Mouse (Mus musculus): ENCODE measurements around the gene Cntd1. TPM values are rescaled to one million over a fixed set of nuclear protein-coding genes. Genes with fewer than 3 reads are reported as not detected.
A peak's percentile ranks its signal among the peaks of the same experiment; 100 is the strongest.
"Not testable (repeated sequence)": the region's sequence is repeated elsewhere in the genome, so short reads cannot be mapped to it uniquely, and the experiment has no call there.

The Cntd1 gene
- polyA plus RNA-seq, 1 experiment from 2014 or later = 0.72 TPM

DNA sequence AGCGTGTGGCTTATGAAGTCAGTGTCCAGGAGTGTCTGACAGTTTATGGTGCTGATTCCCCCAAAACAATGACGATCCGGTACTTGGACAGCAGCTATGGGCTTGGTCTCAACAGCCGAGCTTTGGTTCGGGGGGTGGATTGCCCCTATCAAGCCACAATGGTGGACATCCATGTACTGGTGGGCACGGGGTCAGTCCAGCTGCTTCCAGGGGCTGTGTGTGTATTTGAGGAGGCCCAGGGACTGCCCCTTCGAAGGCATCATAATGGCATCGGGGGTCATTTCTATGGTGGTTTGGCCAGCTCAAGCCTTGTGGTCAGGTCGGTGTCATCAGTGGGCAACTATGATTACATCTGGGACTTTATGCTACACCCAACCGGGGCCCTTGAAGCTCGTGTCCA lies 47.3 kb downstream of the Cntd1 start:
- WGBS = 88% methylated on average over 11 of the region's 11 CpGs
- peaks cover 36% of the 10 kb centered on the region for H3K36me3 ChIP-seq
- no peak for ATAC-seq

DNA sequence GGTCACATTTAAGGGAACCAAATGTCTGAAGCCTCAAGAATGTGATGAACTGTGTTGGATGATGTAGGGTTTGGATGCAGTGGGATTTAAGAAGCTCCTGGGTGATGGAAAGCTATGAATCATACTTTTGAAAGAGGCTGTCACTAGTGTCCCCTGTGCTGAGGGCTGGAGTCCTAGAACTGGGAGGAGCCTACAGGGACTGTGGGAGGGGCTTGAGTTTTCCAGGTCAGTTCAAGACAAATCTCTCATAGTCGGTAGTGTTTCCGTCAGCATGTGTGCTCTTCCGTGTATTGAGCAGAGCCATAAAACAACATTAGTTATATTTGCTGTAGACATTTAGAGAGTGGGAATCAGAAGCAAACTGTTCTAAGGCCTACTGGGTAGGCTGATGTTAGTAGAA lies 48.5 kb downstream of the Cntd1 start:
- ATAC-seq = no peak
- Histone ChIP-seq H3K36me3 (peaks cover 31% of the 10 kb centered on the region), H3K9ac (no peak overlapping the region), H3K27me3 (replicated peaks) (no peaks in the 10 kb centered on the region), H3K4me3 (replicated peaks) (no peak overlapping the region), H3K27ac (no peak overlapping the region), H3K9me3 (no peaks in the 10 kb centered on the region), H3K4me2 (replicated peaks) (no peak overlapping the region), H3K4me1 (replicated peaks) (peaks cover 4% of the 10 kb centered on the region; the same call in 1 of the 2 replicates)
- WGBS = 32% methylated on average over 3 of the region's 3 CpGs

More for the DNA sequence above, 47.3 kb downstream of the Cntd1 start:
- no peak overlapping the region for H3K4me2 ChIP-seq (replicated peaks)
- H3K27ac ChIP-seq = no peak overlapping the region
- H3K27me3 ChIP-seq (replicated peaks) = no peaks in the 10 kb centered on the region
- peaks cover 4% of the 10 kb centered on the region; the same call in 1 of the 2 replicates for H3K4me1 ChIP-seq (replicated peaks)
- H3K9ac ChIP-seq = no peak overlapping the region
- H3K4me3 ChIP-seq (replicated peaks) = no peak overlapping the region
- H3K9me3 ChIP-seq = no peaks in the 10 kb centered on the region

DNA sequence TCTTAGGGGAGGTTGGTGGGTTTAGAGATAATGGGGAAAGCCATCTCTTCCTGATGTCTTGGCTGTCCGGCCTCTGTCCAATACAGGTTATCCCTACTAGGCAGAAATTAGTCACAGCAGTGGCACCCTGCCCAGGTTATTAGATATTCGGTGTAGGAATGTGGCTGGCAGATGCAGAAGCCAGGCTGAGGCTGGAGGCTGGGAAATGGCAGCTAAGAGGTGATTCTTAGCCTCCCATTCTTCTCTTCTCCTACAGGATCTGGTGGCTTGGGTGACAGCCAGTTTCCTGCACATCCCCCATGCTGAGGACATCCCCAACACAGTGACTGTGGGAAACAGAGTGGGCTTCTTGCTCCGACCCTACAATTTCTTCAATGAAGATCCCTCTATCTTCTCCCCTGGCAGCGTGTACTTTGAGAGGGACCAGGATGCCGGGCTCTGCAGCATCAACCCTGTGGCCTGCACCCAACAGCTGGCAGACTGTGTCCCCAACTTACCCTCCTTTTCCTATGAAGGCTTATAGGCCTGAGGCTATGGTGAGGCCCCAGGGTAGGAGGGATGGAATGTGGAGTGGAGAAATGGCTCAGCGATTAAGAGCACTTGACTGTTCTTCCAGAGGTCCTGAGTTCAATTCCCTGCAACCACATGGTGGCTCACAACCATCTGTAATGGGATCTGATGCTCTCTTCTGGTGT lies 50.3 kb downstream of the Cntd1 start:
- H3K36me3 ChIP-seq = peaks cover 18% of the 10 kb centered on the region
- peaks cover 4% of the 10 kb centered on the region; the same call in 1 of the 2 replicates for H3K4me1 ChIP-seq (replicated peaks)
- no peaks in the 10 kb centered on the region for H3K27me3 ChIP-seq (replicated peaks)
- no peak overlapping the region for H3K9ac ChIP-seq
- no peak overlapping the region for H3K4me3 ChIP-seq (replicated peaks)
- H3K4me2 ChIP-seq (replicated peaks) = no peak overlapping the region
- H3K27ac ChIP-seq = no peak overlapping the region
- H3K9me3 ChIP-seq = no peaks in the 10 kb centered on the region
- 80% methylated on average over 6 of the region's 6 CpGs for WGBS
- ATAC-seq = no peak

DNA sequence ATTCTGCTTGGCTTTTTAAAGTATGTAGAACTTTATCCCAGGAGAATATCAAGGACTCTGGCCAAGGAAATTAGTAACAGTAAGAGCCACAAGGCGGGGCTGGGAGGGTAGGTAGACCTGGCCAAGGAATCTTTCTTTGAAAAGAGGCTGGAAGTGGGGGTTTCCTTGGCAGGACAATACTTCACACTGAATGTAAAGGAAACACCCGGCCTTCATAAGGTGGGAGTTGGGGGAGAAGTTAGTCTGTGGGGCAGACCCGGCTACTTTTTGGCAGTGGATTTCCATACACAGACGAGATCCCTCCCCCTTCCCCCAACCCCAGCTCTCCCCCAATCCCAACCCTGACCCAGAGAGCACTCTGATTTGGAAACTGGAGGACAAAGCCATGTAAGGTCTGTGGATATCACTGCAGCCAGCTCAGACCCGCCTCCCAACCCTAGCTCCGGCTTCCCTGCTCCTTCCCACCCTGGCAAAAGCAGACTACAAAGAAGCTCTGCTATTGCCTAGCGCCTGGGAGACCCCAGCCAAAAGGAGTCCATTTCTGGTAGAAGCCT lies 51.6 kb downstream of the Cntd1 start, which contains the start of gene Aoc3:
Aoc3 (plus strand) TSS at position 235 of the 554 bp plus-strand sequence.
- peak; percentile 55; the same call in 1 of the 2 replicates for ATAC-seq
- peak within 1 kb of the TSS; percentile 44; the same call in 1 of the 2 replicates for H3K27ac ChIP-seq
- H3K27me3 ChIP-seq (replicated peaks) = no peaks in the 10 kb centered on the region
- no peaks in the 10 kb centered on the region for H3K9me3 ChIP-seq
- H3K4me3 ChIP-seq (replicated peaks) = no peak within 1 kb of the TSS
- WGBS = 54% methylated on average over 7 of the region's 7 CpGs
- no peak within 1 kb of the TSS for H3K9ac ChIP-seq
- H3K36me3 ChIP-seq = peaks cover 5% of the 10 kb centered on the region
- H3K4me1 ChIP-seq (replicated peaks) = peaks cover 4% of the 10 kb centered on the region; the same call in 1 of the 2 replicates
- peak within 1 kb of the TSS; percentile 19 for H3K4me2 ChIP-seq (replicated peaks)

DNA sequence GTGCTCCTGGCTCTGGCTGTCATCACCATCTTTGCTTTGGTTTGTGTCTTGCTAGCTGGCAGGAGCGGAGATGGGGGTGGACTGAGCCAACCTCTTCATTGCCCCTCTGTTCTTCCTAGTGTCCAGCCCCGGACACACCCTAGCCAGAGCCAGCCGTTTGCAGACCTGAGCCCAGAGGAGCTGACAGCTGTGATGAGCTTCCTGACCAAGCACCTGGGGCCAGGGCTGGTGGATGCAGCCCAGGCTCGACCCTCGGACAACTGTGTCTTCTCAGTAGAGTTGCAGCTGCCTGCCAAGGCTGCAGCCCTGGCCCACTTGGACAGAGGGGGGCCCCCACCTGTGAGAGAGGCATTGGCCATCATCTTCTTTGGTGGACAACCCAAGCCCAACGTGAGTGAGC lies 52.1 kb downstream of the Cntd1 start:
- H3K36me3 ChIP-seq; H3K4me3 ChIP-seq (replicated peaks); H3K27me3 ChIP-seq (replicated peaks); H3K4me1 ChIP-seq (replicated peaks); ATAC-seq; H3K9ac ChIP-seq; H3K9me3 ChIP-seq: not testable (repeated sequence)
- peak overlapping the region; percentile 44; the same call in 1 of the 2 replicates for H3K27ac ChIP-seq
- WGBS = 68% methylated on average over 6 of the region's 6 CpGs
- 0 out of 2 replicates have a peak overlapping the region, but pooled peaks have one; percentile 19 for H3K4me2 ChIP-seq (replicated peaks)

DNA sequence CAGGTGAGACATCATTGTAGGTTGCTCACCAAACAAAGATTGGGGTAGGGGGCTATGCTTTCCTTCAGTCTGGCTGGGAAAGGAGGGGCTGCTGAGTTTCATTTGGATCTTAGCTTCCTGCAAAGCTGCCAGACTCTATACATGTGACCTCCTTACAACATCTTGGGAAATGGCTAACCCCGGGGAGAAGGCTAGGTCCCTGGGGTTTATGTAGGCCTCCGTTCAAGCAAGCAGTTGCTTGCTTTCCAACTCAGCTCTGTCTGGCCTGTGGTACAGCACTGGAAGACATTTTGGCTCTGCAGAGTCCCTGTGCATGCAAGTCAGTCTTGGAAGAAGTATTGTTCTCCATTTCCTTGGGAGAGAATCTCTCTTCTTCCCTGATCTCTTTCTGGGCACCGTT lies 53.7 kb downstream of the Cntd1 start:
- peak overlapping the region; percentile 14; the same call in 1 of the 2 replicates for H3K4me2 ChIP-seq (replicated peaks)
- no peak overlapping the region for H3K9ac ChIP-seq
- WGBS = 82% methylated on average over 3 of the region's 3 CpGs
- H3K27ac ChIP-seq = 0 out of 2 replicates have a peak overlapping the region, but pooled peaks have one; percentile 13
- H3K9me3 ChIP-seq = no peaks in the 10 kb centered on the region
- H3K36me3 ChIP-seq = no peaks in the 10 kb centered on the region
- peaks cover 8% of the 10 kb centered on the region; the same call in 1 of the 2 replicates for H3K4me1 ChIP-seq (replicated peaks)
- H3K27me3 ChIP-seq (replicated peaks) = no peaks in the 10 kb centered on the region
- no peak for ATAC-seq
- no peak overlapping the region for H3K4me3 ChIP-seq (replicated peaks)

DNA sequence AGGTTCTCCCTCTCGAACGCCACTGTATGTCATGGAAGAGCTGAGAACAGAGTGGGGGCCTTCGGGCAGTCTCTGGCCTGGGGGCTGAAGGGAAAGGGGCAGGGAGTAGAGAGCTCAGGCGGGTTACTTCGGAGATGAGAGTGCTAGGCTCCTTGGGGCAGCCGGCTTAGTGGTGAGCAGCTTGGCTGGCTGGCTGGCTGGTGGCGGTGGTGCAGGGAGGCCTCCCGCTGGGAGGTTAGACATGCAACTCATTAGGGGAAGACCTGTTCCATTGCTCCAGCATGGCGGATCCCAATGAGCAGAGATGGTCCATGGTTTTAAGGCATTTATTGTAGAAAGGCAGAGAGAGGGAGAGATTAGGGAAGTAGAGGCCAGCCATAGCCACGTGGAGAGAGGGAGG lies 55.2 kb downstream of the Cntd1 start:
- 52% methylated on average over 10 of the region's 10 CpGs for WGBS
- H3K4me2 ChIP-seq (replicated peaks) = peak overlapping the region; percentile 35

DNA sequence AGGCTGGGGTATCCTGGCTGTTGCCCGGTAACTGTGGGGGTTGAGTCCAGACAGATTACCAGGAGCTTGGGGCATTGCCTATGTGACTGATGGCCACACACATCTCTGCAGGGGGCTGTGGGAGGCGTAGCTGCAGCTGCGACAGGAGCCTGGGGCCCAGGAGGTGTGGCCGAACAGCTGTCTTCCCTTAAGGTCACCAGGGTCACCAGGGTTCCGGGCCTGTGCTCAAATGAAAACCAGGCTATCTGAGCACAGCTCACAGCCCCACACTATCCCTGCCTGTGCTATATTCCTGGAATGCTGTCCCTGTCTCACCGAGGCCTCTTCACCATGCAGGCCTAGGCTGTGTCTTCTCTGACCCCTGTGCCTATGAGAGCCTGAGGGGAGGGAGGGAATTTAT lies 55.7 kb downstream of the Cntd1 start:
- peak overlapping the region; percentile 35; the same call in 1 of the 2 replicates for H3K4me2 ChIP-seq (replicated peaks)

More for the DNA sequence above, 55.2 kb downstream of the Cntd1 start:
- no peaks in the 10 kb centered on the region for H3K27me3 ChIP-seq (replicated peaks)
- H3K9ac ChIP-seq = no peak overlapping the region
- no peaks in the 10 kb centered on the region for H3K9me3 ChIP-seq
- H3K36me3 ChIP-seq = no peaks in the 10 kb centered on the region
- peaks cover 13% of the 10 kb centered on the region for H3K4me1 ChIP-seq (replicated peaks)
- no peak overlapping the region for H3K4me3 ChIP-seq (replicated peaks)
- ATAC-seq = no peak
- H3K27ac ChIP-seq = no peak overlapping the region

DNA sequence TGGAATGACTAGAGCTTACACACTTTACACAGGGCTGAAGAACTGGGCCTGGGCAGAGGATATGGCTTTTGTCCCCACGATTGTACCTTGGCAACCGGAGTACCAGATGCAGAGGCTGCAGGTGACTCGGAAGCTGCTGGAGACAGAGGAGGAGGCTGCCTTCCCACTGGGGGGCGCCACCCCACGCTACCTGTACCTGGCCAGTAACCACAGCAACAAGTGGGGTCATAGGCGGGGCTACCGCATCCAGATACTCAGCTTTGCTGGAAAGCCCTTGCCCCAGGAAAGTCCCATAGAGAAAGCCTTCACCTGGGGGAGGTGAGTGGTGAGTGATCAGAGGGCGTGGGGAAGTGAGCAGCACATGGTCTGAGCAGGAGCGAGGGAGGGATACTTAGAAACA lies 56.9 kb downstream of the Cntd1 start:
- WGBS = 80% methylated on average over 9 of the region's 9 CpGs
- H3K27me3 ChIP-seq (replicated peaks) = no peaks in the 10 kb centered on the region
- H3K4me1 ChIP-seq (replicated peaks) = peaks cover 13% of the 10 kb centered on the region
- H3K36me3 ChIP-seq = no peaks in the 10 kb centered on the region
- H3K9ac ChIP-seq = no peak overlapping the region
- H3K4me3 ChIP-seq (replicated peaks) = no peak overlapping the region
- H3K4me2 ChIP-seq (replicated peaks) = no peak overlapping the region
- no peaks in the 10 kb centered on the region for H3K9me3 ChIP-seq
- no peak overlapping the region for H3K27ac ChIP-seq
- no peak for ATAC-seq

More for the DNA sequence above, 55.7 kb downstream of the Cntd1 start:
- H3K27me3 ChIP-seq (replicated peaks) = no peaks in the 10 kb centered on the region
- H3K4me1 ChIP-seq (replicated peaks) = peaks cover 13% of the 10 kb centered on the region
- H3K36me3 ChIP-seq = no peaks in the 10 kb centered on the region
- no peak overlapping the region for H3K9ac ChIP-seq
- no peak overlapping the region for H3K4me3 ChIP-seq (replicated peaks)
- no peak for ATAC-seq
- H3K27ac ChIP-seq = no peak overlapping the region
- 22% methylated on average over 6 of the region's 6 CpGs for WGBS
- no peaks in the 10 kb centered on the region for H3K9me3 ChIP-seq

DNA sequence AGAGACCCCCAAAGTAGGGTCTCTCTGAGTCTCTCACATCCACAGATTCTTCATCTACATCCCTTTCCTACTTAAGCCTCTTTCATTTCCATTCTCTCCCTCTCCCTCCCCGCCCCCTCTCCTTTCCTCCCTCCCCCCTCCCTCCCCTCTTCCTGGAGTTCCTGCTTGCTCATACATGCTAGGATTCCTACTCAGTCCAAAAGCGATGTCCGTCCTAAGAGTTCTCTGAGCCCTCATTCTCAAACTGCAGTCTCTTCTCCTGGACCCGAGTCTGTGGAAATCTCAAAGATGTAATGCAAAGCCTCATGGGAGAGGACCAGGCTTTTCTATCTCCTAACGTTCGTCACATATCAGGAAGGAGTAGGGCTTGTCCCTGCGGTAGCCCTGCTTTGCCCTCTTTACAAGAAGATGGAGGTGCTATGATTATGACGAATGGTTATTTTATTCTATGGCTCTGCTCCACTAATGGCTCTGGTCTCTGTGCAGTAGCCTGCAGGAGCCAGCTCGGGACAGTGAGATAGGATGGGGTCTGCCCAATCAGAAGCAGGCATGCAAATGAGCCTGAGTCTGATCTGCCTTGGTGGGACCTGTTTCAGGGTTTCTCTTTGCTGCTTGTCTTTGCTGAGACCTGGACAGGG lies 59.4 kb downstream of the Cntd1 start:
- H3K36me3 ChIP-seq = no peaks in the 10 kb centered on the region
- H3K4me1 ChIP-seq (replicated peaks) = peaks cover 13% of the 10 kb centered on the region
- peak overlapping the region; percentile 59 for H3K4me2 ChIP-seq (replicated peaks)
- H3K9me3 ChIP-seq = no peaks in the 10 kb centered on the region
- peak; percentile 91 for ATAC-seq
- no peak overlapping the region for H3K9ac ChIP-seq
- H3K4me3 ChIP-seq (replicated peaks) = peak overlapping the region; percentile 4
- WGBS = 3% methylated on average over 9 of the region's 9 CpGs
- no peaks in the 10 kb centered on the region for H3K27me3 ChIP-seq (replicated peaks)
- H3K27ac ChIP-seq = peak overlapping the region; percentile 63
